Mouse (Mus musculus) liver, adult 2 months (tissue): ENCODE results near the gene Pgp.

Experiments used
- CTCF ChIP-seq: fragments of 200-500 bp; IDR thresholded peaks from 2 replicates; pipeline ENCODE4 v1.5.1; 2011; ENCODE audit warnings: low read depth, low read length, control low read depth
- POLR2A ChIP-seq: fragments of 200-500 bp; IDR thresholded peaks from 2 replicates; pipeline ENCODE4 v1.6.1; 2011; ENCODE audit warnings: low read length, control low read depth; ENCODE audit not compliant: insufficient read depth; ENCODE audit errors: extremely low read depth

DNA sequence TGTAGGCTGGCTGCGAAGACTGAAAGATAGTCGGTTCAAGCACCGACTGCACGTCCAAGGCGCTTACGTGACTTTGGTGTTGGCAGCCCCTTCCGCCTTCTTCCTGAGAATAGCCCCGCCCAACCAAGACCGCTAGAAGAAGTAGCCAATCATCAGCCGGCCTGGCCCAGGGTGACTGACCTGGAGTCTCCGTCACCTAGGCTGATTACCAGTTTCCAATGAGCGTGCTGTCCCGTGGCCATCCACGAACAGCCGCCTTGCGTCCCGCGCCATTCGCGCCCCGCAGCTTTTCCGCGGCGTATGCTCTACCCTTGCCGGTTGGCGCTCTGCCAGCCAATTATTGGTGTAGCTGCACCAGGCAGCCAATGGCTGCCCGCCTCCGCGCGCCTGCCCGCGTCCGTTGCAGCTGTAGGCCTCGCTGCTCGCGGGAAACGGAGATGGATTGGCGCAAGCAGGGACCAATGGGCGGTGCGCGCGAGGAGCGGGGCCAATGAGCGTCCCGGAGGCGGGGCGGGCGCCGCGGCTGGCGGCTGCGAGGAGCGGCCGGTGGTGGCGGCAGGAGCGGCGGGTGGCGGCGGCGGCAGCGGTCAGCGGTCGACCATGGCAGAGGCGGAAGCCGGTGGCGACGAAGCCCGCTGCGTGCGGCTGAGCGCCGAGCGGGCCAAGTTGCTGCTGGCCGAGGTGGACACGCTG is at the start of gene Pgp, which contains the start of gene E4f1:
- TF ChIP-seq CTCF (no peak), POLR2A (0 out of 2 replicates have a peak, but pooled peaks have one; percentile 40)
